Mouse (Mus musculus) heart, adult 2 months (tissue): ENCODE measurements around the gene Pacrg.

ENCODE experiments used
- CTCF ChIP-seq: fragments of 200-600 bp; IDR thresholded peaks from 2 replicates; pipeline ENCODE4 v1.8.1; 2022; ENCODE audit warnings: antibody characterized with exemption, mild to moderate bottlenecking, moderate library complexity
- EP300 ChIP-seq: fragments of 200-500 bp; IDR thresholded peaks from 2 replicates; pipeline ENCODE4 v1.6.1; 2011; ENCODE audit warnings: low read depth, low read length, control low read depth; ENCODE audit not compliant: insufficient read depth
- POLR2A ChIP-seq: fragments of 200-500 bp; IDR thresholded peaks from 2 replicates; pipeline ENCODE4 v1.6.1; 2011; ENCODE audit warnings: mild to moderate bottlenecking, low read depth, low read length, control low read depth; ENCODE audit not compliant: insufficient read depth

GRCm38 (mm10) chr17:10784401-10784920, 55.6 kb downstream of the Pacrg start:
- TF ChIP-seq POLR2A = no peak
- TF ChIP-seq CTCF = no peak
- TF ChIP-seq EP300 = no peak
